Mouse (Mus musculus) MEL (cell line): ENCODE measurements around the gene Nf1. TPM values are rescaled to one million over a fixed set of nuclear protein-coding genes. Genes with fewer than 3 reads are reported as not detected.
A peak's percentile ranks its signal among the peaks of the same experiment; 100 is the strongest.

Experiments
- DNase-seq: peaks from one replicate; pipeline ENCODE4 v3.0.0; 2011; ENCODE audit warnings: low read depth, low spot score
- H3K27ac ChIP-seq: 2 replicates; pipeline ENCODE4 v1.5.1; 2012; ENCODE audit warnings: low read depth, mild to moderate bottlenecking, control low read depth, low read length, moderate library complexity; ENCODE audit not compliant: control insufficient read depth
- H3K27me3 ChIP-seq, 2 experiments: fragments of 150-350 bp in 1 of 2; sonication (generic) in 1 of 2; 2 replicates each; pipeline ENCODE4 v1.6.1; 2012; ENCODE audit warnings: low read length in 2 of 2, mild to moderate bottlenecking in 2 of 2, improper control_type of control experiment in 1 of 2, moderate library complexity in 1 of 2; ENCODE audit not compliant: insufficient read depth in 2 of 2, control insufficient read depth in 1 of 2
- H3K36me3 ChIP-seq, 2 experiments: 2 replicates each; pipeline ENCODE4 v1.6.1; 2012 to 2014; ENCODE audit warnings: low read length in 2 of 2, improper control_type of control experiment in 1 of 2, inconsistent platforms in 1 of 2, mild to moderate bottlenecking in 1 of 2; ENCODE audit not compliant: insufficient read depth in 2 of 2, control insufficient read depth in 1 of 2
- H3K4me1 ChIP-seq, 2 experiments: fragments of 150-350 bp in 1 of 2; sonication (generic) in 1 of 2; 2 replicates each; pipeline ENCODE4 v1.6.1; 2012; ENCODE audit warnings: low read length in 2 of 2, improper control_type of control experiment in 1 of 2, mild to moderate bottlenecking in 1 of 2; ENCODE audit not compliant: insufficient read depth in 2 of 2, control insufficient read depth in 1 of 2
- H3K4me3 ChIP-seq, 2 experiments: fragments of 150-350 bp in 1 of 2; sonication (generic) in 1 of 2; 2 replicates each; pipeline ENCODE4 v1.5.1; 2012; ENCODE audit warnings: low read depth in 2 of 2, low read length in 2 of 2, mild to moderate bottlenecking in 2 of 2, moderate library complexity in 2 of 2, control low read depth in 1 of 2, improper control_type of control experiment in 1 of 2; ENCODE audit not compliant: control insufficient read depth in 1 of 2, insufficient read depth in 1 of 2
- H3K79me2 ChIP-seq: 2 replicates; pipeline ENCODE4 v1.6.1; 2012; ENCODE audit warnings: mild to moderate bottlenecking, low read length, moderate library complexity; ENCODE audit not compliant: control insufficient read depth, poor library complexity, insufficient read depth
- H3K9ac ChIP-seq: 2 replicates; pipeline ENCODE4 v1.6.1; 2012; ENCODE audit warnings: low read depth, mild to moderate bottlenecking, control low read depth, low read length, moderate library complexity; ENCODE audit not compliant: control insufficient read depth, poor library complexity, severe bottlenecking
- H3K9me3 ChIP-seq: fragments of 150-350 bp; sonication (generic); replicated peaks from 2 replicates; pipeline ENCODE4 v1.6.1; 2012; ENCODE audit warnings: mild to moderate bottlenecking, low read length, improper control_type of control experiment, moderate library complexity; ENCODE audit not compliant: insufficient read depth
- BHLHE40 ChIP-seq: IDR thresholded peaks from 2 replicates; pipeline ENCODE4 v1.6.1; 2012; ENCODE audit warnings: low read depth, mild to moderate bottlenecking, inconsistent platforms, low read length, improper control_type of control experiment, borderline replicate concordance
- CHD1 ChIP-seq: IDR thresholded peaks from 2 replicates; pipeline ENCODE4 v1.6.1; 2012; ENCODE audit warnings: low read depth, mild to moderate bottlenecking, inconsistent platforms, low read length, improper control_type of control experiment
- CHD2 ChIP-seq: IDR thresholded peaks from 2 replicates; pipeline ENCODE4 v1.6.1; 2011; ENCODE audit warnings: low read length, improper control_type of control experiment
- CTCF ChIP-seq, 3 experiments: IDR thresholded peaks in 2 of 3; conservative IDR thresholded peaks in 1 of 3; 2 replicates each; pipeline ENCODE4 v1.5.1; 2011 to 2012; ENCODE audit warnings: low read length in 3 of 3, low read depth in 2 of 3, mild to moderate bottlenecking in 2 of 3, improper control_type of control experiment in 1 of 3, inconsistent platforms in 1 of 3, mixed read lengths in 1 of 3, moderate library complexity in 1 of 3; ENCODE audit not compliant: control insufficient read depth in 1 of 3, insufficient read depth in 1 of 3, poor library complexity in 1 of 3, severe bottlenecking in 1 of 3
- E2F4 ChIP-seq: IDR thresholded peaks from 2 replicates; pipeline ENCODE4 v1.6.1; 2011; ENCODE audit warnings: low read depth, low read length, improper control_type of control experiment, borderline replicate concordance
- EP300 ChIP-seq, 2 experiments: IDR thresholded peaks; 2 replicates each; pipeline ENCODE4 v1.6.1; 2011; ENCODE audit warnings: improper control_type of control experiment in 2 of 2, low read length in 2 of 2, low read depth in 1 of 2, mild to moderate bottlenecking in 1 of 2
- ETS1 ChIP-seq: IDR thresholded peaks from 2 replicates; pipeline ENCODE4 v1.6.1; 2012; ENCODE audit warnings: low read depth, mild to moderate bottlenecking, inconsistent platforms, low read length, improper control_type of control experiment, moderate library complexity
- GABPA ChIP-seq: IDR thresholded peaks from 2 replicates; pipeline ENCODE4 v1.6.1; 2012; ENCODE audit warnings: low read depth, mild to moderate bottlenecking, inconsistent platforms, low read length, improper control_type of control experiment, moderate library complexity
- GATA1 ChIP-seq: IDR thresholded peaks from 2 replicates; pipeline ENCODE4 v1.6.1; 2011; ENCODE audit warnings: low read depth, low read length, improper control_type of control experiment
- HCFC1 ChIP-seq: IDR thresholded peaks from 2 replicates; pipeline ENCODE4 v1.6.1; 2012; ENCODE audit warnings: low read depth, mild to moderate bottlenecking, inconsistent platforms, low read length, improper control_type of control experiment, moderate library complexity
- JUND ChIP-seq: IDR thresholded peaks from 2 replicates; pipeline ENCODE4 v1.6.1; 2011; ENCODE audit warnings: low read depth, mild to moderate bottlenecking, improper control_type of control experiment, low read length
- KAT2A ChIP-seq: conservative IDR thresholded peaks from 2 replicates; pipeline ENCODE4 v1.6.1; 2012; ENCODE audit warnings: low read depth, low read length, improper control_type of control experiment, inconsistent platforms
- MAFK ChIP-seq: IDR thresholded peaks from 2 replicates; pipeline ENCODE4 v1.6.1; 2011; ENCODE audit warnings: low read depth, mild to moderate bottlenecking, low read length, improper control_type of control experiment, borderline replicate concordance
- MAX ChIP-seq: IDR thresholded peaks from 2 replicates; pipeline ENCODE4 v1.6.1; 2011; ENCODE audit warnings: low read length, improper control_type of control experiment
- MAZ ChIP-seq: IDR thresholded peaks from 2 replicates; pipeline ENCODE4 v1.6.1; 2012; ENCODE audit warnings: low read depth, mild to moderate bottlenecking, inconsistent platforms, low read length, improper control_type of control experiment
- MEF2A ChIP-seq: IDR thresholded peaks from 2 replicates; pipeline ENCODE4 v1.6.1; 2014; ENCODE audit warnings: low read depth, mild to moderate bottlenecking, inconsistent platforms, low read length, improper control_type of control experiment; ENCODE audit not compliant: poor library complexity, insufficient replicate concordance, severe bottlenecking; ENCODE audit errors: extremely low read depth
- MXI1 ChIP-seq: IDR thresholded peaks from 2 replicates; pipeline ENCODE4 v1.6.1; 2011; ENCODE audit warnings: mild to moderate bottlenecking, low read depth, low read length, improper control_type of control experiment
- MYB ChIP-seq: IDR thresholded peaks from 2 replicates; pipeline ENCODE4 v1.6.1; 2011; ENCODE audit warnings: mild to moderate bottlenecking, low read depth, low read length, improper control_type of control experiment
- NRF1 ChIP-seq: IDR thresholded peaks from 2 replicates; pipeline ENCODE4 v1.6.1; 2014; ENCODE audit warnings: low read depth, mild to moderate bottlenecking, inconsistent platforms, low read length, improper control_type of control experiment, moderate library complexity; ENCODE audit not compliant: poor library complexity, insufficient read depth, severe bottlenecking
- POLR2A ChIP-seq, 2 experiments: IDR thresholded peaks; 2 replicates each; pipeline ENCODE4 v1.6.1; 2011 to 2012; ENCODE audit warnings: low read length in 2 of 2, mild to moderate bottlenecking in 2 of 2, control low read depth in 1 of 2, improper control_type of control experiment in 1 of 2, low read depth in 1 of 2, moderate library complexity in 1 of 2; ENCODE audit not compliant: control insufficient read depth in 1 of 2, insufficient read depth in 1 of 2, poor library complexity in 1 of 2
- POLR2AphosphoS2 ChIP-seq: IDR thresholded peaks from 2 replicates; pipeline ENCODE4 v1.6.1; 2011; ENCODE audit warnings: low read length, improper control_type of control experiment
- POLR2AphosphoS5 ChIP-seq: IDR thresholded peaks from 2 replicates; pipeline ENCODE4 v1.6.1; 2012; ENCODE audit warnings: low read depth, borderline replicate concordance, mild to moderate bottlenecking, inconsistent platforms, low read length, moderate library complexity, mixed read lengths
- RAD21 ChIP-seq: IDR thresholded peaks from 2 replicates; pipeline ENCODE4 v1.6.1; 2011; ENCODE audit warnings: mild to moderate bottlenecking, low read depth, low read length, improper control_type of control experiment
- SIN3A ChIP-seq: IDR thresholded peaks from 2 replicates; pipeline ENCODE4 v1.6.1; 2012; ENCODE audit warnings: low read length, improper control_type of control experiment, inconsistent platforms
- SMC3 ChIP-seq: IDR thresholded peaks from 2 replicates; pipeline ENCODE4 v1.6.1; 2011; ENCODE audit warnings: low read depth, low read length, improper control_type of control experiment
- TAL1 ChIP-seq: IDR thresholded peaks from 2 replicates; pipeline ENCODE4 v1.6.1; 2012; ENCODE audit warnings: mild to moderate bottlenecking, inconsistent platforms, low read length, moderate library complexity, mixed read lengths
- TBP ChIP-seq: IDR thresholded peaks from 2 replicates; pipeline ENCODE4 v1.8.0; 2011; ENCODE audit warnings: low read depth, low read length, improper control_type of control experiment
- TCF12 ChIP-seq: IDR thresholded peaks from 2 replicates; pipeline ENCODE4 v1.6.1; 2014; ENCODE audit warnings: low read depth, mild to moderate bottlenecking, inconsistent platforms, low read length, improper control_type of control experiment, moderate library complexity
- UBTF ChIP-seq: IDR thresholded peaks from 2 replicates; pipeline ENCODE4 v1.6.1; 2012; ENCODE audit warnings: low read depth, mild to moderate bottlenecking, inconsistent platforms, low read length, improper control_type of control experiment, moderate library complexity, borderline replicate concordance; ENCODE audit not compliant: insufficient read depth
- USF1 ChIP-seq: IDR thresholded peaks from 2 replicates; pipeline ENCODE4 v1.6.1; 2014; ENCODE audit warnings: low read depth, mild to moderate bottlenecking, inconsistent platforms, low read length, improper control_type of control experiment, moderate library complexity
- USF2 ChIP-seq, 2 experiments: IDR thresholded peaks; 2 replicates each; pipeline ENCODE4 v1.6.1; 2011 to 2012; ENCODE audit warnings: improper control_type of control experiment in 2 of 2, low read length in 2 of 2, borderline replicate concordance in 1 of 2, inconsistent platforms in 1 of 2, low read depth in 1 of 2, mild to moderate bottlenecking in 1 of 2; ENCODE audit not compliant: insufficient read depth in 1 of 2
- ZC3H11A ChIP-seq: IDR thresholded peaks from 2 replicates; pipeline ENCODE4 v1.6.1; 2012; ENCODE audit warnings: low read depth, mild to moderate bottlenecking, inconsistent platforms, low read length, improper control_type of control experiment
- ZKSCAN1 ChIP-seq: IDR thresholded peaks from 2 replicates; pipeline ENCODE4 v1.6.1; 2012; ENCODE audit warnings: low read depth, mild to moderate bottlenecking, inconsistent platforms, low read length, improper control_type of control experiment, moderate library complexity
- ZMIZ1 ChIP-seq: IDR thresholded peaks from 2 replicates; pipeline ENCODE4 v1.6.1; 2012; ENCODE audit warnings: low read depth, mild to moderate bottlenecking, inconsistent platforms, low read length, improper control_type of control experiment, moderate library complexity
- ZNF384 ChIP-seq: IDR thresholded peaks from 2 replicates; pipeline ENCODE4 v1.6.1; 2012; ENCODE audit warnings: low read depth, mild to moderate bottlenecking, inconsistent platforms, low read length, improper control_type of control experiment
- polyA plus RNA-seq, 2 experiments: library from polyadenylated mRNA; stranded (reverse) in 1 of 2; unstranded in 1 of 2; fragments of >175 nt in 1 of 2; fragments of >200 nt in 1 of 2; gene quantifications; 2 replicates each; pipeline versions ENCODE4 v1.2.1 to v1.2.4; 2012; ENCODE audit warnings: low replicate concordance in 2 of 2, low read depth in 1 of 2; ENCODE audit not compliant: insufficient read length in 2 of 2, insufficient read depth in 1 of 2, missing spikeins in 1 of 2
- total RNA-seq: library from RNA; depleted of rRNA; stranded (reverse); fragments of 300-350 nt; gene quantifications from 2 replicates; pipeline ENCODE4 v1.2.3, GENCODE M21; 2012; rRNA removed

Gene Nf1
- 13.2 and 14.8 TPM in 2 replicates for total RNA-seq
- 100 to 1,000 TPM in 1 of 2 experiments, 10 to 100 TPM in 1; 20.3 to 108 TPM for polyA plus RNA-seq

GRCm38 (mm10) chr11:79339234-79339807, at the start of gene Nf1:
Gene Nf1 (plus strand): TSS chr11:79339693.
- no peaks in the 10 kb centered on the region for H3K27me3 ChIP-seq
- H3K4me1 ChIP-seq: peaks cover 18 to 21% of the 10 kb centered on the region in 2 experiments
- H3K79me2 ChIP-seq: peaks cover 19% of the 10 kb centered on the region
- peak within 1 kb of the TSS; percentile 74 for H3K27ac ChIP-seq
- peak within 1 kb of the TSS; percentile 90 to 95 for H3K4me3 ChIP-seq
- H3K9ac ChIP-seq: peak within 1 kb of the TSS; percentile 95
- DNase-seq: peak; percentile 98
- peaks cover 0 to 18% of the 10 kb centered on the region in 2 experiments; a peak in 2 of 4 replicates for H3K36me3 ChIP-seq
- H3K9me3 ChIP-seq: no peaks in the 10 kb centered on the region
- TF ChIP-seq POLR2AphosphoS2 (peak; percentile 72; the same call in 1 of the 2 replicates), ETS1 (peak; percentile 64), CTCF (IDR thresholded peaks at IDR 0.05 in 2 of 3, conservative IDR thresholded peaks at IDR 0.05 in 1 of 3; ENCODE audit: control insufficient read depth in 1 of 3, insufficient read depth in 1 of 3, low read depth in 2 of 3, low read length in 3 of 3, poor library complexity in 1 of 3, severe bottlenecking in 1 of 3) (no peak), UBTF (no peak), BHLHE40 (0 out of 2 replicates have a peak, but pooled peaks have one; percentile 16), MXI1 (peak; percentile 64; the same call in 1 of the 2 replicates), MYB (0 out of 2 replicates have a peak, but pooled peaks have one; percentile 15), TCF12 (peak; percentile 67; the same call in 1 of the 2 replicates), MAZ (peak; percentile 98), TAL1 (no peak), CHD1 (peak; percentile 71; the same call in 1 of the 2 replicates), ZC3H11A (no peak), USF2 (IDR thresholded peaks at IDR 0.05; ENCODE audit: borderline replicate concordance in 1 of 2, insufficient read depth in 1 of 2, low read depth in 1 of 2, low read length in 2 of 2) (no peak), ZNF384 (peak; percentile 40; the same call in 1 of the 2 replicates), GATA1 (0 out of 2 replicates have a peak, but pooled peaks have one; percentile 26), POLR2AphosphoS5 (no peak), HCFC1 (peak; percentile 76), MAX (peak; percentile 68), RAD21 (no peak), POLR2A (IDR thresholded peaks at IDR 0.05; ENCODE audit: control insufficient read depth in 1 of 2, insufficient read depth in 1 of 2, low read depth in 1 of 2, low read length in 2 of 2, poor library complexity in 1 of 2) (peak; percentile 55 to 79; a peak in 3 of 4 replicates), MEF2A (no peak), KAT2A (peak; percentile 54), USF1 (peak; percentile 41), TBP (peak; percentile 69), JUND (peak; percentile 83; the same call in 1 of the 2 replicates), NRF1 (peak; percentile 99), CHD2 (no peak), ZMIZ1 (peak; percentile 85), ZKSCAN1 (no peak), SIN3A (peak; percentile 79), MAFK (no peak), GABPA (no peak), SMC3 (0 out of 2 replicates have a peak, but pooled peaks have one; percentile 9), E2F4 (peak; percentile 57; the same call in 1 of the 2 replicates), EP300 (IDR thresholded peaks at IDR 0.05; ENCODE audit: low read depth in 1 of 2, low read length in 2 of 2) (no peak; a peak in 1 of 4 replicates)
